In the genomic region with DNA sequence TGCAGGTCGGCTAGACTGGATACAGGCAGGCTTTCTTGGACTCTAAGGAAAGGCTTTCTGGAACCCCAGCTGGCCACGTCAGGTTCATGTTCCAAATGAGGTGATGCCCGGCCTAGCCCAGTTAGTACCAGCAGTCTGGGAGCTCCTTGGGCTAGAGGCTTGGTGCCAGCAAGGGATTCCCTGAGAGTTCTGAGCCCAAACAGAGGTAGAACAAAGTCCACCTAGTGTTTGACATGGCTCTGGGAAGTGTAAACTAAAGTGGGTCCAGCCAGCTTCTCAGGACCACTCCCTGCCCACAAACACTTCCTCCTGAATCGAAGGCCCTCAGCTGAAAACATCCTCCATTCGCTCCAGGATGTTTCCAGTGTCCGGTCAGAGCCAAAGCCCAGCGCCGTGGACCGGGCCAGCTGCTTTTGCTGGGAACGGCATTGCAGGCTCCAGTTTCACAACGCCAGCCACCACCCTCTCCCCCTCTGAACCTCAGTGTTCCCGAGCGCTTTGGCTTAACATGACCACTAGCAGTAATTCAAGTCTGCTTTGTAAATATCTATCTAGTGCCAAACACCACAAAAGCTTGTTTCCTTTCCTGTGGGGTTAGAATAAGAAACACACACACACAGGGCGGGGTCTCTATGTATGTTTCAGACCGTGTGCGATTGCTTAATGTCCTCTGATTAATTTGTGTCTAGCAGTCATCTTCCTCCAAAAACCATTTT, we compare ENCODE assay signal across 10 mouse cellular contexts.
DNase-seq lines count a peak whose midpoint lies in the region; ATAC-seq lines count a peak whose summit lies in the region.
"Had no signal": no experiment of that assay in that cellular context is flagged by ENCODE, and none has a peak within 500 bp of the region (broad histone marks: within the 10 kb centered on the region; RNA-seq: fewer than 3 reads in every experiment).

No protein-coding gene starts in this region.

- no peaks in the 10 kb centered on the region for H3K36me3 ChIP-seq in heart, embryonic 14.5 days (ENCODE audit: control insufficient read depth, insufficient read depth, low read length)
- H3K36me3 ChIP-seq in stomach, embryonic 15.5 days: no peaks in the 10 kb centered on the region
- H3K36me3 ChIP-seq: lung, embryonic 15.5 days had no signal

- no peak for ATAC-seq in heart, embryonic 14.5 days (ENCODE audit: insufficient number of reproducible peaks, insufficient read depth, low FRiP score, low read depth)
- ATAC-seq in stomach, embryonic 15.5 days (ENCODE audit: insufficient read depth, low FRiP score, low read depth): no peak
- ATAC-seq in erythroblast, adult 5-6 weeks (replicated peaks; ENCODE audit: low FRiP score, poor library complexity, severe bottlenecking): no peak

- intact Hi-C loops in left cerebral cortex, postnatal 36 days (cut with DNase I): loop anchor here (5.0 kb wide), 1 partner anchor 145 kb away; no protein-coding TSS in a partner anchor

- H3K27ac ChIP-seq in heart, embryonic 14.5 days (replicated peaks in 1 of 2; ENCODE audit: control insufficient read depth in 1 of 2, insufficient read depth in 1 of 2, low read depth in 2 of 2, low read length in 2 of 2): 0 out of 4 replicates have a peak overlapping the region, but pooled peaks have one; percentile 6 to 31
- H3K27ac ChIP-seq in stomach, embryonic 15.5 days: peak overlapping the region; percentile 31; the same call in 1 of the 2 replicates
- H3K27ac ChIP-seq: hindbrain, embryonic 15.5 days; lung, embryonic 15.5 days had no signal

- WGBS in heart, embryonic 14.5 days: 62% methylated on average over 16 of the region's 16 CpGs
- WGBS in stomach, embryonic 15.5 days: 57% methylated on average over 16 of the region's 16 CpGs

- H3K27me3 ChIP-seq in heart, embryonic 14.5 days (ENCODE audit: control insufficient read depth, insufficient read depth, low read length): no peaks in the 10 kb centered on the region
- no peaks in the 10 kb centered on the region for H3K27me3 ChIP-seq in stomach, embryonic 15.5 days (replicated peaks)
- H3K27me3 ChIP-seq: hindbrain, embryonic 15.5 days; lung, embryonic 15.5 days had no signal

- H3K4me3 ChIP-seq in heart, embryonic 14.5 days (ENCODE audit: control insufficient read depth in 1 of 2, insufficient read depth in 1 of 2, low read depth in 1 of 2, low read length in 2 of 2): no peak overlapping the region
- H3K4me3 ChIP-seq in stomach, embryonic 15.5 days (replicated peaks): no peak overlapping the region
- H3K4me3 ChIP-seq: hindbrain, embryonic 15.5 days; lung, embryonic 15.5 days had no signal

- DNase-seq in ovary, adult 18-20 months (ENCODE audit: low spot score): peak; percentile 35
- no peak for DNase-seq in ovary, postnatal 10 days (ENCODE audit: low spot score)
- DNase-seq in kidney, postnatal 14 days: peak; percentile 43
- DNase-seq in left cerebral cortex, postnatal 36 days (ENCODE audit: low spot score in 2 of 2): no peak
- DNase-seq: right cerebral cortex, postnatal 25 days had no signal

- peaks cover 0 to 5% of the 10 kb centered on the region in 2 experiments; a peak in 1 of 4 replicates for H3K4me1 ChIP-seq in heart, embryonic 14.5 days (ENCODE audit: control insufficient read depth in 2 of 2, insufficient read depth in 2 of 2, low read length in 2 of 2)
- peaks cover 4% of the 10 kb centered on the region; the same call in 1 of the 2 replicates for H3K4me1 ChIP-seq in stomach, embryonic 15.5 days

- H3K9me3 ChIP-seq in heart, embryonic 14.5 days (ENCODE audit: control insufficient read depth, low read length): no peaks in the 10 kb centered on the region
- no peaks in the 10 kb centered on the region for H3K9me3 ChIP-seq in stomach, embryonic 15.5 days
- H3K9me3 ChIP-seq: hindbrain, embryonic 15.5 days; lung, embryonic 15.5 days had no signal

- no peak overlapping the region for H3K9ac ChIP-seq in heart, embryonic 14.5 days (ENCODE audit: low read length)
- H3K9ac ChIP-seq in stomach, embryonic 15.5 days: no peak overlapping the region
- H3K9ac ChIP-seq: hindbrain, embryonic 15.5 days; lung, embryonic 15.5 days had no signal

- no peak overlapping the region for H3K4me2 ChIP-seq in heart, embryonic 14.5 days (ENCODE audit: low read length)
- H3K4me2 ChIP-seq in stomach, embryonic 15.5 days: no peak overlapping the region; the same call in 1 of the 2 replicates
- H3K4me2 ChIP-seq: hindbrain, embryonic 15.5 days; lung, embryonic 15.5 days had no signal

Comparison
In these comparisons a context has a peak if more than half of its experiments do, and no peak if none do; other contexts are left out.
1. DNase-seq: peak in ovary, adult 18-20 months (single experiment) and kidney, postnatal 14 days (single experiment); none in ovary, postnatal 10 days (single experiment) and left cerebral cortex, postnatal 36 days (0 of 2).